Mouse (Mus musculus) skeletal muscle tissue, adult 2 months (tissue): ENCODE measurements at regions not wholly inside any gene's neighbourhood (a gene's known extent, or its start where the extent isn't known, plus 50 kb on each side); places are given as distances from the start of the nearest gene placed in this dataset.

Source experiments
- DNase-seq: peaks from one replicate; pipeline ENCODE4 v3.0.0-alpha.2; 2012; ENCODE audit warnings: low read depth, low spot score

GRCm38 (mm10) chr7:68444426-68445095 lies 170.9 kb downstream of the Fam169b start:
- DNase-seq, result no peak

GRCm38 (mm10) chr7:68440661-68441150 lies 167.1 kb downstream of the Fam169b start:
- DNase-seq, result no peak

GRCm38 (mm10) chr7:68428946-68429345 lies 155.3 kb downstream of the Fam169b start:
- DNase-seq, result no peak

GRCm38 (mm10) chr7:68415890-68416289 lies 142.3 kb downstream of the Fam169b start:
- DNase-seq, result no peak

- no peak for DNase-seq
Measured at GRCm38 (mm10) chr7:68412786-68413185, 139.1 kb downstream of the Fam169b start.
